9 mouse cellular contexts compared by ENCODE assay signal in genomic region chr4:140285726-140286316, GRCm38 (mm10). TPM values are rescaled to one million over a fixed set of nuclear protein-coding genes. Genes with fewer than 3 reads are reported as not detected.
A peak's percentile ranks its signal among the peaks of the same experiment; 100 is the strongest.
DNase-seq lines count a peak whose midpoint lies in the region; ATAC-seq and TF ChIP-seq lines count a peak whose summit lies in the region.
"Had no signal": no experiment of that assay in that cellular context is flagged by ENCODE, and none has a peak within 500 bp of the region (broad histone marks: within the 10 kb centered on the region; RNA-seq: fewer than 3 reads in every experiment).

No protein-coding gene starts in this region.

- H3K4me2 ChIP-seq in neural tube, embryonic 13.5 days, result no peak overlapping the region
- H3K4me2 ChIP-seq in midbrain, embryonic 13.5 days (replicated peaks), result no peak overlapping the region
- H3K4me2 ChIP-seq in intestine, postnatal 0 days (replicated peaks; ENCODE audit: low read depth), result no peak overlapping the region
- H3K4me2 ChIP-seq: liver, embryonic 15.5 days had no signal

- no peak for DNase-seq in neural tube, embryonic 10.5 days (ENCODE audit: extremely low spot score, low spot score)
- peak; percentile 28 to 45 for DNase-seq in layer of hippocampus, adult 8-10 months (ENCODE audit: low spot score in 2 of 2)
- DNase-seq in urinary bladder, postnatal 25 days (ENCODE audit: low spot score), result no peak
- DNase-seq in thymus, postnatal 10 days (ENCODE audit: low spot score in 2 of 2), result no peak

- H3K9me3 ChIP-seq in neural tube, embryonic 13.5 days, result no peaks in the 10 kb centered on the region
- no peaks in the 10 kb centered on the region for H3K9me3 ChIP-seq in midbrain, embryonic 13.5 days
- no peaks in the 10 kb centered on the region for H3K9me3 ChIP-seq in intestine, postnatal 0 days (ENCODE audit: control insufficient read depth)

- peaks cover 18% of the 10 kb centered on the region for H3K4me1 ChIP-seq in neural tube, embryonic 13.5 days (replicated peaks)
- peaks cover 17% of the 10 kb centered on the region for H3K4me1 ChIP-seq in midbrain, embryonic 13.5 days (replicated peaks)
- H3K4me1 ChIP-seq in intestine, postnatal 0 days (replicated peaks; ENCODE audit: control insufficient read depth, insufficient read depth, low read length), result no peaks in the 10 kb centered on the region
- H3K4me1 ChIP-seq: liver, embryonic 15.5 days; megakaryocyte, embryonic 14.5 days had no signal

- peak overlapping the region; percentile 39 for H3K27ac ChIP-seq in neural tube, embryonic 13.5 days (replicated peaks)
- peak overlapping the region; percentile 74 for H3K27ac ChIP-seq in midbrain, embryonic 13.5 days
- H3K27ac ChIP-seq in intestine, postnatal 0 days (ENCODE audit: low read depth, low read length), result no peak overlapping the region
- H3K27ac ChIP-seq: liver, embryonic 15.5 days had no signal

- 58% methylated on average over 5 of the region's 5 CpGs for WGBS in neural tube, embryonic 13.5 days
- 55% methylated on average over 5 of the region's 5 CpGs for WGBS in midbrain, embryonic 13.5 days
- WGBS in intestine, postnatal 0 days, result 72% methylated on average over 5 of the region's 5 CpGs

- no peaks in the 10 kb centered on the region; the same call in 1 of the 2 replicates for H3K27me3 ChIP-seq in neural tube, embryonic 13.5 days
- H3K27me3 ChIP-seq in midbrain, embryonic 13.5 days, result no peaks in the 10 kb centered on the region
- no peaks in the 10 kb centered on the region for H3K27me3 ChIP-seq in intestine, postnatal 0 days (replicated peaks; ENCODE audit: control insufficient read depth, insufficient read depth, low read length)
- H3K27me3 ChIP-seq: liver, embryonic 15.5 days; megakaryocyte, embryonic 14.5 days had no signal

- no peak overlapping the region for H3K9ac ChIP-seq in neural tube, embryonic 13.5 days
- no peak overlapping the region for H3K9ac ChIP-seq in midbrain, embryonic 13.5 days (replicated peaks)
- H3K9ac ChIP-seq in intestine, postnatal 0 days (ENCODE audit: low read depth, low read length), result no peak overlapping the region
- H3K9ac ChIP-seq: liver, embryonic 15.5 days had no signal

- no peaks in the 10 kb centered on the region for H3K36me3 ChIP-seq in neural tube, embryonic 13.5 days
- H3K36me3 ChIP-seq in midbrain, embryonic 13.5 days, result no peaks in the 10 kb centered on the region
- no peaks in the 10 kb centered on the region for H3K36me3 ChIP-seq in intestine, postnatal 0 days (ENCODE audit: control insufficient read depth, insufficient read depth)
- H3K36me3 ChIP-seq: liver, embryonic 15.5 days had no signal

- no peak overlapping the region for H3K4me3 ChIP-seq in neural tube, embryonic 13.5 days
- no peak overlapping the region for H3K4me3 ChIP-seq in midbrain, embryonic 13.5 days (replicated peaks)
- no peak overlapping the region for H3K4me3 ChIP-seq in intestine, postnatal 0 days (ENCODE audit: low read depth, low read length)
- H3K4me3 ChIP-seq: liver, embryonic 15.5 days; megakaryocyte, embryonic 14.5 days had no signal

- ATAC-seq in neural tube, embryonic 13.5 days (ENCODE audit: low read depth), result peak; percentile 59
- ATAC-seq in midbrain, embryonic 13.5 days, result peak; percentile 87
- ATAC-seq in intestine, postnatal 0 days, result no peak

- no peak for TF ChIP-seq CTCF in intestine, postnatal 0 days (IDR thresholded peaks at IDR 0.05; ENCODE audit: low read depth)

RNA-seq across cellular contexts. Expression of gene Igsf21, which starts 39.2 kb away (rescaled TPM):
- 53.1 and 55.7 TPM in 2 replicates for polyA plus RNA-seq in neural tube, embryonic 13.5 days (2015; fragmentation: Nextera tagmentation; extraction: Ambion mirVana)
- total RNA-seq in layer of hippocampus, adult 8-10 months (2022), result 10 to 100 TPM; 34.4 to 42.1 (median 38.2) TPM
- polyA plus RNA-seq in midbrain, embryonic 13.5 days (2015; fragmentation: Nextera tagmentation; extraction: Ambion mirVana), result 57.0 and 58.9 TPM in 2 replicates
- polyA plus RNA-seq in intestine, postnatal 0 days (2015; fragmentation: Nextera tagmentation; extraction: Ambion mirVana), result 0.89 and 0.93 TPM in 2 replicates

Comparison
In these comparisons a context has a peak if more than half of its experiments do, and no peak if none do; other contexts are left out.
1. DNase-seq: peak in layer of hippocampus, adult 8-10 months (2 of 2); none in neural tube, embryonic 10.5 days (single experiment), urinary bladder, postnatal 25 days (single experiment) and thymus, postnatal 10 days (0 of 2).
2. RNA of gene Igsf21, which starts 39.2 kb away (polyA plus RNA-seq): 57.0 to 58.9 TPM in midbrain, embryonic 13.5 days and 53.1 to 55.7 TPM in neural tube, embryonic 13.5 days; 0.89 to 0.93 TPM in intestine, postnatal 0 days; every median in the first group is over 10 times any median in the second.